Mouse (Mus musculus) lung, postnatal 0 days (tissue): Measurements from ENCODE around the gene Hist1h2ab.

Experiments
- CTCF ChIP-seq: IDR thresholded peaks from 2 replicates; pipeline ENCODE4 v1.5.1; 2016; ENCODE audit warnings: antibody characterized with exemption, mild to moderate bottlenecking
- EP300 ChIP-seq: IDR thresholded peaks from 2 replicates; pipeline ENCODE4 v1.6.1; 2016; ENCODE audit warnings: antibody characterized with exemption, mild to moderate bottlenecking, control low read depth

- TF ChIP-seq CTCF (no peak), EP300 (peak; percentile 80)
Observed at GRCm38 (mm10) chr13:23756790-23757189, 5.9 kb downstream of the Hist1h2ab start, which contains the start of gene Hist1h4b.
